Mouse (Mus musculus) urinary bladder, adult 18-20 months (tissue): ENCODE results near the gene Sipa1l1.
A peak's percentile ranks its signal among the peaks of the same experiment; 100 is the strongest.

Source experiments
- DNase-seq, 2 experiments: peaks; one replicate each; pipeline ENCODE4 v3.0.0; 2022; ENCODE audit warnings: low spot score in 2 of 2, mixed read lengths in 2 of 2

Sipa1l1 gene

GRCm38 (mm10) chr12:82247371-82248258, 78.5 kb downstream of the Sipa1l1 start:
- DNase-seq: no peak

- DNase-seq: no peak
These were observed 79.4 kb downstream of the Sipa1l1 start for GRCm38 (mm10) chr12:82248501-82248900.

GRCm38 (mm10) chr12:82251328-82251727, 82.2 kb downstream of the Sipa1l1 start:
- DNase-seq: no peak

- no peak for DNase-seq
These were observed 85.0 kb downstream of the Sipa1l1 start for GRCm38 (mm10) chr12:82254076-82254475.

- DNase-seq: no peak
These were observed 86.9 kb downstream of the Sipa1l1 start for GRCm38 (mm10) chr12:82256012-82256411.

GRCm38 (mm10) chr12:82256921-82257500, 87.9 kb downstream of the Sipa1l1 start:
- DNase-seq: no peak

- no peak for DNase-seq
These were observed 89.1 kb downstream of the Sipa1l1 start for GRCm38 (mm10) chr12:82257994-82258785.

GRCm38 (mm10) chr12:82263443-82263842, 94.3 kb downstream of the Sipa1l1 start:
- DNase-seq: no peak

- DNase-seq: no peak
These were observed 95.1 kb downstream of the Sipa1l1 start for GRCm38 (mm10) chr12:82264083-82264851.

GRCm38 (mm10) chr12:82265335-82266274, 96.5 kb downstream of the Sipa1l1 start:
- DNase-seq: no peak

- DNase-seq: no peak
These were observed 102.3 kb downstream of the Sipa1l1 start for GRCm38 (mm10) chr12:82271447-82271846.

GRCm38 (mm10) chr12:82273503-82273902, 104.4 kb downstream of the Sipa1l1 start:
- no peak for DNase-seq

GRCm38 (mm10) chr12:82274576-82274975, 105.5 kb downstream of the Sipa1l1 start:
- no peak for DNase-seq

- peak in 1 of 2 experiments; percentile 11 for DNase-seq
These were observed 106.6 kb downstream of the Sipa1l1 start for GRCm38 (mm10) chr12:82275767-82276166.

- DNase-seq: no peak
These were observed 107.5 kb downstream of the Sipa1l1 start for GRCm38 (mm10) chr12:82276591-82276990.

GRCm38 (mm10) chr12:82284617-82285016, 115.5 kb downstream of the Sipa1l1 start:
- no peak for DNase-seq

- DNase-seq: no peak
These were observed 115.9 kb downstream of the Sipa1l1 start for GRCm38 (mm10) chr12:82285018-82285417.

- DNase-seq: no peak
These were observed 116.9 kb downstream of the Sipa1l1 start for GRCm38 (mm10) chr12:82286068-82286467.

- DNase-seq: no peak
These were observed 117.7 kb downstream of the Sipa1l1 start for GRCm38 (mm10) chr12:82286804-82287203.

- DNase-seq: no peak
These were observed 124.6 kb downstream of the Sipa1l1 start for GRCm38 (mm10) chr12:82293545-82294247.
